Mouse (Mus musculus) ES-Bruce4 (cell line): ENCODE measurements around the gene Fndc7. TPM values are rescaled to one million over a fixed set of nuclear protein-coding genes. Genes with fewer than 3 reads are reported as not detected.
"Not testable (repeated sequence)": the region's sequence is repeated elsewhere in the genome, so short reads cannot be mapped to it uniquely, and the experiment has no call there.

ENCODE experiments used
- H3K27ac ChIP-seq: 2 replicates; pipeline ENCODE4 v1.5.1; 2012; ENCODE audit warnings: low read length, inconsistent platforms; ENCODE audit not compliant: insufficient read depth
- H3K27me3 ChIP-seq: 2 replicates; pipeline ENCODE4 v1.6.1; 2012; ENCODE audit warnings: mild to moderate bottlenecking, low read length, inconsistent platforms; ENCODE audit not compliant: control insufficient read depth, poor library complexity, insufficient read depth, severe bottlenecking
- H3K36me3 ChIP-seq: 2 replicates; pipeline ENCODE4 v1.6.1; 2012; ENCODE audit warnings: inconsistent platforms, mild to moderate bottlenecking, low read length, moderate library complexity; ENCODE audit not compliant: control insufficient read depth, poor library complexity, insufficient read depth, severe bottlenecking
- H3K4me1 ChIP-seq: one replicate; pipeline ENCODE4 v1.8.1; 2011; ENCODE audit warnings: low read length; ENCODE audit not compliant: control insufficient read depth, insufficient read depth
- H3K4me3 ChIP-seq: 2 replicates; pipeline ENCODE4 v1.5.1; 2011; ENCODE audit warnings: low read depth, mild to moderate bottlenecking, low read length
- H3K9ac ChIP-seq: 2 replicates; pipeline ENCODE4 v1.6.1; 2012; ENCODE audit warnings: low read depth, mild to moderate bottlenecking, inconsistent platforms; ENCODE audit not compliant: poor library complexity, severe bottlenecking
- H3K9me3 ChIP-seq: replicated peaks from 2 replicates; pipeline ENCODE4 v1.6.1; 2012; ENCODE audit warnings: mild to moderate bottlenecking, low read length, inconsistent platforms; ENCODE audit not compliant: control insufficient read depth, poor library complexity, insufficient read depth, severe bottlenecking
- CTCF ChIP-seq: IDR thresholded peaks from one replicate; pipeline ENCODE4 v1.8.1; 2011; ENCODE audit warnings: low read depth, low read length
- EP300 ChIP-seq: IDR thresholded peaks from 2 replicates; pipeline ENCODE4 v1.6.1; 2011; ENCODE audit warnings: low read depth, low read length; ENCODE audit not compliant: insufficient read depth
- POLR2A ChIP-seq: IDR thresholded peaks from one replicate; pipeline ENCODE4 v1.8.1; 2011; ENCODE audit warnings: low read length; ENCODE audit not compliant: insufficient read depth
- polyA plus RNA-seq: library from polyadenylated mRNA; stranded (reverse); fragments of >200 nt; gene quantifications from 2 replicates; pipeline ENCODE4 v1.2.4, GENCODE M21; 2011; ENCODE audit warnings: low read depth; ENCODE audit not compliant: missing spikeins, insufficient read depth, insufficient read length

Fndc7 gene
- polyA plus RNA-seq, 1 experiment = not detected

- no peaks in the 10 kb centered on the region for H3K27me3 ChIP-seq
- no peak overlapping the region for H3K27ac ChIP-seq
- H3K9me3 ChIP-seq = no peaks in the 10 kb centered on the region
- H3K9ac ChIP-seq = no peak overlapping the region
- peaks cover 2% of the 10 kb centered on the region for H3K4me1 ChIP-seq
- no peak for TF ChIP-seq EP300
- TF ChIP-seq POLR2A = no peak
- no peak for TF ChIP-seq CTCF
- H3K4me3 ChIP-seq = no peak overlapping the region
- no peaks in the 10 kb centered on the region for H3K36me3 ChIP-seq
These were observed 26.7 kb downstream of the Fndc7 start for GRCm38 (mm10) chr3:108863091-108863490.

- H3K9ac ChIP-seq, H3K27ac ChIP-seq, H3K4me1 ChIP-seq, H3K9me3 ChIP-seq, H3K27me3 ChIP-seq, H3K36me3 ChIP-seq, H3K4me3 ChIP-seq: not testable (repeated sequence)
These were observed 27.5 kb downstream of the Fndc7 start for GRCm38 (mm10) chr3:108862282-108862681.

DNA sequence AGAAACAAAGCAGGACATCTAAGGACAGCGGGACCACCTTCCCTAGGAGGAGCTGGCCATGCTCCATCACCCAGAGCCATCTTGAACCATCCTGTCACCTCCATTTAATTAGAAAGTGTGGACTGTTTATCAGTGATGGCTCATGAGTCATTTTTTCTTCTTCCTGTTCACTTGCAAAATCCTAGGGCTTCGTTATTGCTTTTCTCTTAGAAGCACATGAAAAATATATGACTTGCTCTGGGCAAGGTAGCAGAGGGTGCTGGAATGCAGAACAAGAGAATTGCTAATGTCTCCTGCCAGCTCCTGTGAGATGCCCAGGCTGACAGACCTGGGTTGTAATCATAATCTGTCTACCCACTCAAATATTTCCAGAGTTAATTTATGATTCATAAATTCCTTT, 29.0 kb downstream of the Fndc7 start:
- Histone ChIP-seq H3K27ac (no peak overlapping the region), H3K9me3 (no peaks in the 10 kb centered on the region), H3K4me3 (no peak overlapping the region), H3K36me3 (no peaks in the 10 kb centered on the region), H3K27me3 (no peaks in the 10 kb centered on the region), H3K4me1 (peaks cover 4% of the 10 kb centered on the region), H3K9ac (no peak overlapping the region)
- TF ChIP-seq POLR2A (no peak), CTCF (no peak), EP300 (no peak)

DNA sequence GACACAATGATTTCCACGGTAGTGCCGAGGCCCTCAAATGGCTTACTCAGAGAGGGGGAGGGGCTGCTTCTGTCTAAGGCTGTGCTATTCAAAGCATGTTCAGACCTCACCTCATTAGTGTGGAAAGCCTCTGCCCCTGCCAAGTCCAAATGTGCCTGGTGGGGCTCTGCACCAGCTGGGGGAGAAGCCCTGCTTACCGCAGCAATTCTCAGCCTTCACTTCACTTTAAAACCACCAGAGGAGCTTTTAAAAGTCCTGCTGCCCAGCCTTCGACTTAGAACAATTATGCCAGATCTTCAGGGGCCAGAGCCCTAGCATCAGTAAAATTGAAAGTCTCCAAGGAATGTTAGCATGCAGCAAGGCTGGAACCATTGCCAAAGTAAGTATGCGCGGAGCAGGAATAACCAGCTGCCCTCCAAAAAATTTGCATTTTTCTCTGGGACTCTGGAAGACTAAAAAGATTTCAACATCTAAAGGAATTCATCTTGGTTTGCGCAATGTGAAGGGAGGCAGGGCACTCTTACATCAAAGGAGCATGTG, 31.5 kb downstream of the Fndc7 start:
- TF ChIP-seq EP300 = no peak
- no peak for TF ChIP-seq CTCF
- TF ChIP-seq POLR2A = no peak
- Histone ChIP-seq H3K9me3 (no peaks in the 10 kb centered on the region), H3K4me3 (no peak overlapping the region), H3K27ac (no peak overlapping the region), H3K36me3 (no peaks in the 10 kb centered on the region), H3K4me1 (peaks cover 6% of the 10 kb centered on the region), H3K27me3 (no peaks in the 10 kb centered on the region), H3K9ac (no peak overlapping the region)

DNA sequence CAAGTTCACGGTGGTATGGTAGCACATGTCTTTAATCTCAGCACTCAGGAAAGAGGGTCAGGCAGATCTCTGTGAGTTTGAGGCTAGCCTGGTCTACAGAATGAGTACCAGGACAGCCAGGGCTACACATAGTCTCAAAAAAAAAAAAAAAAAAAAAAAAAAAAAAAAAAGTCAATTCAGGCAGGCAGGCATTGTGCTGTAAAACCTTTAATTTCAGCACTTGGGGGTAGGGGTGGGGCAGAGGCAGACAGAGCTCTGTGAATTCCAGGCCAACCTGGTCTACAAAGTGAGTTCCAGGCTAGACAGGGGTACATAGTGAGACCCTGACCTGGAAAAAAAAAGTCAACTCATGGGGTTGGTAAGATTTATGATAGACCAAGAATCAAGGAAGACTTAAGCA, 32.1 kb downstream of the Fndc7 start:
- no peaks in the 10 kb centered on the region for H3K36me3 ChIP-seq
- H3K27me3 ChIP-seq = no peaks in the 10 kb centered on the region
- H3K9me3 ChIP-seq = no peaks in the 10 kb centered on the region
- H3K9ac ChIP-seq = no peak overlapping the region
- peaks cover 6% of the 10 kb centered on the region for H3K4me1 ChIP-seq
- H3K27ac ChIP-seq = no peak overlapping the region
- TF ChIP-seq EP300 = no peak
- TF ChIP-seq POLR2A = no peak
- no peak for TF ChIP-seq CTCF
- H3K4me3 ChIP-seq = no peak overlapping the region

DNA sequence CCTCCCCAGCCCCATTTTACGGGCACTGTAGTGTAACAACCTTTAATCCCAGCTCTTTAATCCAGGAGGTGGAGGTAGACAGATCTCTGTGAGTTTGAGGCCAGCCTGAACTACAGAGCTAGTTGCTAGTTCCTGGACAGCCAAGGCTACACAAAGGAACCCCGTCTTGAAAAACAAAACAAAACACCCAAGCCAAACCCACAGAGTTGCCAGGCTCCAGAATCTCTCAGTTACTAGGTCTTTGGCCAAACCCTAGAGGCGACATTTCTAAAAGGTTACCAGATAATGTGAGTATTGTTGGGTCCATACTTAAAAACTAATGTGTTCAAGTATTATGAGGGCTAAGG, 32.7 kb downstream of the Fndc7 start:
- Histone ChIP-seq H3K4me3 (no peak overlapping the region), H3K4me1 (peaks cover 6% of the 10 kb centered on the region), H3K27me3 (no peaks in the 10 kb centered on the region), H3K27ac (no peak overlapping the region), H3K36me3 (no peaks in the 10 kb centered on the region), H3K9me3 (no peaks in the 10 kb centered on the region), H3K9ac (no peak overlapping the region)
- TF ChIP-seq POLR2A (no peak), EP300 (no peak), CTCF (no peak)
